Mouse (Mus musculus) adrenal gland, adult 8-10 months (tissue): Measurements from ENCODE around the gene Fcho1. TPM values are rescaled to one million over a fixed set of nuclear protein-coding genes. Genes with fewer than 3 reads are reported as not detected.

Experiments
- DNase-seq: peaks from one replicate; pipeline ENCODE4 v3.0.0; 2022
- total RNA-seq, 4 experiments: library from RNA; stranded (reverse); gene quantifications; 2 replicates each; pipeline ENCODE4 v1.2.4; 2022

Fcho1 gene
- total RNA-seq, 4 experiments from 2014 or later: 2.1 to 6.2 (median 3.7) TPM

GRCm38 (mm10) chr8:71659751-71660150, 65.8 kb downstream of the Fcho1 start:
- DNase-seq: no peak

- no peak for DNase-seq
These were observed 66.9 kb downstream of the Fcho1 start for GRCm38 (mm10) chr8:71658515-71659049.

Other genes with a start within 250 kb of the Fcho1 start
- 10 to 100 TPM; 13.5 to 24.7 (median 20.6) TPM for gene Ano8, start 239.8 kb downstream of the Fcho1 start, total RNA-seq
- gene Gtpbp3, start 237.6 kb downstream of the Fcho1 start, total RNA-seq: 10 to 100 TPM; 23.1 to 32.0 (median 29.0) TPM
- 100 to 1,000 TPM; 195 to 255 (median 230) TPM for gene Plvap, start 214.0 kb downstream of the Fcho1 start, total RNA-seq
- gene Ccdc194, start 200.0 kb downstream of the Fcho1 start, total RNA-seq: not detected
- gene Bst2, start 188.3 kb downstream of the Fcho1 start, total RNA-seq: 10 to 100 TPM; 54.3 to 91.2 (median 67.9) TPM
- 10 to 100 TPM; 72.6 to 87.3 (median 82.3) TPM for gene Mvb12a, start 182.8 kb downstream of the Fcho1 start, total RNA-seq
- 1 to 10 TPM; 5.1 to 7.0 (median 5.8) TPM for gene Tmem221, start 166.8 kb downstream of the Fcho1 start, total RNA-seq
- gene Nxnl1, start 159.1 kb downstream of the Fcho1 start, total RNA-seq: 1 to 10 TPM in 1 of 4 experiments, under 1 TPM in 3; 0.40 to 1.3 (median 0.49) TPM
- gene Slc27a1, start 156.8 kb downstream of the Fcho1 start, total RNA-seq: 100 to 1,000 TPM; 141 to 186 (median 160) TPM
- 100 to 1,000 TPM; 116 to 141 (median 124) TPM for gene Pgls, start 133.5 kb downstream of the Fcho1 start, total RNA-seq
- gene Fam129c, start 128.1 kb downstream of the Fcho1 start, total RNA-seq: 1 to 10 TPM; 1.5 to 3.0 (median 2.3) TPM
- 10 to 100 TPM; 64.7 to 78.0 (median 69.1) TPM for gene Colgalt1, start 114.7 kb downstream of the Fcho1 start, total RNA-seq
- 10 to 100 TPM in 3 of 4 experiments, 1 to 10 TPM in 1; 9.8 to 11.8 (median 11.4) TPM for gene Unc13a, start 54.0 kb downstream of the Fcho1 start, total RNA-seq
- gene Jak3, start 49.4 kb downstream of the Fcho1 start, total RNA-seq: 10 to 100 TPM; 10.7 to 21.8 (median 16.6) TPM
- 10 to 100 TPM in 1 of 4 experiments, 1 to 10 TPM in 3; 3.9 to 12.3 (median 7.1) TPM for gene Insl3, start 36.5 kb downstream of the Fcho1 start, total RNA-seq
- 1 to 10 TPM; 3.0 to 5.1 (median 4.4) TPM for gene B3gnt3, start 23.9 kb downstream of the Fcho1 start, total RNA-seq
- 10 to 100 TPM in 1 of 4 experiments, 1 to 10 TPM in 3; 6.5 to 10.1 (median 8.1) TPM for gene Zfp709, start 156.3 kb upstream of the Fcho1 start, total RNA-seq
- 1 to 10 TPM; 5.6 to 8.4 (median 7.4) TPM for gene Zfp882, start 182.9 kb upstream of the Fcho1 start, total RNA-seq
- 10 to 100 TPM; 24.9 to 36.5 (median 32.0) TPM for gene Zfp617, start 182.9 kb upstream of the Fcho1 start, total RNA-seq
- gene Zfp961, start 225.3 kb upstream of the Fcho1 start, total RNA-seq: 10 to 100 TPM; 22.0 to 30.6 (median 27.0) TPM